Mouse (Mus musculus) fat pad, adult 2 months (tissue): ENCODE data around the gene 1700016K19Rik.

Experiments used
- DNase-seq: peaks from one replicate; pipeline ENCODE4 v3.0.0-alpha.2; 2011; ENCODE audit warnings: low read depth, low spot score; ENCODE audit errors: extremely low read depth

Gene 1700016K19Rik

GRCm38 (mm10) chr11:76033359-76033758 lies 33.6 kb downstream of the 1700016K19Rik start:
- no peak for DNase-seq

GRCm38 (mm10) chr11:76033836-76034235 lies 34.1 kb downstream of the 1700016K19Rik start:
- DNase-seq, result no peak

- DNase-seq, result no peak
Observed at GRCm38 (mm10) chr11:76035182-76035581, 35.5 kb downstream of the 1700016K19Rik start.

GRCm38 (mm10) chr11:76037581-76038294 lies 38.0 kb downstream of the 1700016K19Rik start:
- no peak for DNase-seq

- DNase-seq, result no peak
Observed at GRCm38 (mm10) chr11:76039271-76040053, 39.8 kb downstream of the 1700016K19Rik start.

- no peak for DNase-seq
Observed at GRCm38 (mm10) chr11:76040106-76040505, 40.4 kb downstream of the 1700016K19Rik start.

- no peak for DNase-seq
Observed at GRCm38 (mm10) chr11:76040761-76041376, 41.2 kb downstream of the 1700016K19Rik start.

- DNase-seq, result no peak
Observed at GRCm38 (mm10) chr11:76042041-76042638, 42.4 kb downstream of the 1700016K19Rik start.

- DNase-seq, result no peak
Observed at GRCm38 (mm10) chr11:76042882-76043281, 43.2 kb downstream of the 1700016K19Rik start.

- DNase-seq, result no peak
Observed at GRCm38 (mm10) chr11:76044468-76044867, 44.8 kb downstream of the 1700016K19Rik start.

- no peak for DNase-seq
Observed at GRCm38 (mm10) chr11:76045367-76045766, 45.7 kb downstream of the 1700016K19Rik start.

GRCm38 (mm10) chr11:76050509-76050908 lies 50.8 kb downstream of the 1700016K19Rik start:
- DNase-seq, result no peak

GRCm38 (mm10) chr11:76050967-76051512 lies 51.3 kb downstream of the 1700016K19Rik start:
- no peak for DNase-seq

GRCm38 (mm10) chr11:76052496-76052895 lies 52.8 kb downstream of the 1700016K19Rik start:
- no peak for DNase-seq
